16 mouse cellular contexts compared by ENCODE assay signal in the genomic region with DNA sequence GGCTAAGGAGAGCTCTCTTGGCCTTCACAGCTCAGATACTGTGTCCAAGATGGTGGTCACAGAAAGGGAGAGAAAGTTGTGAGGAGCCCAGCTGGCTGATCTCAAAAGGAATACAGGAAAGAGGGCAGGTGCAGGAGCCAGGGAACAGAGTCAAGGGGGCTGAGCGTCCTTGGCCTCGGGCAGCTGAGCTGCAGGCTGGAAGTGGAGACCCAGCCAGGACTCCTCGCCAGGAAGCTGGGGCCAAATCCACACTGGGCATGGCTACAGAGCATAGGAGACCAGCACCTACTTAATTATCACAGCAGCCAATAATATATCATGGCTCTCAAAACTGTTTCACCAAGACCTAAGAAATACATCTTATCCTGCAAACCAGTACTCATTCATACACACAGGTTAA. TPM values are rescaled to one million over a fixed set of nuclear protein-coding genes. Genes with fewer than 3 reads are reported as not detected.
DNase-seq lines count a peak whose midpoint lies in the region; ATAC-seq and TF ChIP-seq lines count a peak whose summit lies in the region.
"Had no signal": no experiment of that assay in that cellular context is flagged by ENCODE, and none has a peak within 500 bp of the region (broad histone marks: within the 10 kb centered on the region; RNA-seq: fewer than 3 reads in every experiment).

No protein-coding gene starts in this region.

- no peak overlapping the region for H3K27ac ChIP-seq in lung, postnatal 0 days (ENCODE audit: low read length)
- H3K27ac ChIP-seq in gastrocnemius, adult 2 months = peak overlapping the region; percentile 0; the same call in 1 of the 2 replicates
- H3K27ac ChIP-seq: embryonic facial prominence, embryonic 12.5 days; forebrain, embryonic 15.5 days; hindbrain, embryonic 15.5 days had no signal

- H3K4me2 ChIP-seq in lung, postnatal 0 days (replicated peaks; ENCODE audit: low read depth, low read length) = no peak overlapping the region
- H3K4me2 ChIP-seq: embryonic facial prominence, embryonic 12.5 days; forebrain, embryonic 15.5 days; heart, embryonic 12.5 days; hindbrain, embryonic 15.5 days had no signal

- no peak for TF ChIP-seq CTCF in lung, postnatal 0 days (IDR thresholded peaks at IDR 0.05)
- TF ChIP-seq CTCF in gastrocnemius, adult 2 months (IDR thresholded peaks at IDR 0.05) = no peak

- 0 out of 2 replicates have a peak, but pooled peaks cover 4% of the 10 kb centered on the region for H3K27me3 ChIP-seq in lung, postnatal 0 days (replicated peaks; ENCODE audit: insufficient read depth, low read length)

- no peak for ATAC-seq in lung, postnatal 0 days
- ATAC-seq: activated CD4-positive, CD25-positive, alpha-beta regulatory T cell, adult 4 months; forebrain, embryonic 15.5 days; intestine, postnatal 0 days; Patski had no signal

- H3K9me3 ChIP-seq in lung, postnatal 0 days (ENCODE audit: low read length) = no peaks in the 10 kb centered on the region
- H3K9me3 ChIP-seq: embryonic facial prominence, embryonic 12.5 days; forebrain, embryonic 15.5 days; heart, embryonic 12.5 days; hindbrain, embryonic 15.5 days had no signal

- H3K4me1 ChIP-seq in lung, postnatal 0 days (ENCODE audit: insufficient read depth, low read depth, low read length) = no peaks in the 10 kb centered on the region
- H3K4me1 ChIP-seq: hindbrain, embryonic 15.5 days had no signal

- no peak for TF ChIP-seq EP300 in lung, postnatal 0 days (IDR thresholded peaks at IDR 0.05)

- H3K9ac ChIP-seq in lung, postnatal 0 days (replicated peaks; ENCODE audit: low read depth) = no peak overlapping the region
- H3K9ac ChIP-seq: embryonic facial prominence, embryonic 12.5 days; forebrain, embryonic 15.5 days; heart, embryonic 12.5 days; hindbrain, embryonic 15.5 days had no signal

- intact Hi-C loops in gastrocnemius, adult 2 months (cut with DNase I) = no loop called here

- WGBS in lung, postnatal 0 days = 62% methylated on average over 3 of the region's 3 CpGs

- no peak overlapping the region for H3K4me3 ChIP-seq in lung, postnatal 0 days (ENCODE audit: low read depth, low read length)
- no peak overlapping the region for H3K4me3 ChIP-seq in gastrocnemius, adult 2 months
- H3K4me3 ChIP-seq: embryonic facial prominence, embryonic 12.5 days; forebrain, embryonic 15.5 days; heart, embryonic 12.5 days; hindbrain, embryonic 15.5 days had no signal

- peak; percentile 70 to 83 for DNase-seq in cerebellum, postnatal 10 days
- no peak for DNase-seq in cerebellum, adult 9-11 months
- peak; percentile 53 for DNase-seq in lung, postnatal 10 days
- DNase-seq in lung, postnatal 0 days (ENCODE audit: low spot score) = no peak
- peak; percentile 84 for DNase-seq in gastrocnemius, adult 2 months
- DNase-seq in gastrocnemius, postnatal 25 days = peak; percentile 70
- no peak for DNase-seq in urinary bladder, adult 18-20 months (ENCODE audit: low spot score in 2 of 2)
- DNase-seq: cerebellum, adult 18-20 months; heart, postnatal 36 days had no signal

- H3K36me3 ChIP-seq in lung, postnatal 0 days (ENCODE audit: insufficient read depth, low read length) = no peaks in the 10 kb centered on the region
- H3K36me3 ChIP-seq: forebrain, embryonic 15.5 days; heart, embryonic 12.5 days; hindbrain, embryonic 15.5 days had no signal

RNA-seq across cellular contexts. Expression of gene Cited4, which starts 34.8 kb away (rescaled TPM):
- polyA plus RNA-seq in lung, postnatal 0 days (2015; fragmentation: Nextera tagmentation; extraction: Ambion mirVana) = 3.9 and 4.2 TPM in 2 replicates
- 10 to 100 TPM in 1 of 2 experiments, 1 to 10 TPM in 1; 9.9 to 16.3 TPM for total RNA-seq in gastrocnemius, adult 2 months (2021)
- total RNA-seq in gastrocnemius, postnatal 25 days (2021) = 10 to 100 TPM; 15.0 to 32.1 TPM

RNA-seq across cellular contexts. Expression of gene Kcnq4, which starts 47.2 kb away (rescaled TPM):
- 3.1 and 3.9 TPM in 2 replicates for polyA plus RNA-seq in lung, postnatal 0 days (2015; fragmentation: Nextera tagmentation; extraction: Ambion mirVana)
- 10 to 100 TPM; 13.4 to 14.5 TPM for total RNA-seq in gastrocnemius, adult 2 months (2021)
- total RNA-seq in gastrocnemius, postnatal 25 days (2021) = 10 to 100 TPM; 15.9 to 18.0 TPM
- polyA plus RNA-seq: activated CD4-positive, CD25-positive, alpha-beta regulatory T cell, adult 4 months had no signal

Comparison
In these comparisons a context has a peak if more than half of its experiments do, and no peak if none do; other contexts are left out.
1. DNase-seq: peak in cerebellum, postnatal 10 days (2 of 2), lung, postnatal 10 days (single experiment), gastrocnemius, adult 2 months (single experiment) and gastrocnemius, postnatal 25 days (single experiment); none in cerebellum, adult 9-11 months (single experiment), lung, postnatal 0 days (single experiment) and urinary bladder, adult 18-20 months (0 of 2).